Comparison of ENCODE assay signal across 22 mouse cellular contexts in genomic region chr11:23335160-23335559, GRCm38 (mm10). TPM values are rescaled to one million over a fixed set of nuclear protein-coding genes. Genes with fewer than 3 reads are reported as not detected.
DNase-seq lines count a peak whose midpoint lies in the region; ATAC-seq and TF ChIP-seq lines count a peak whose summit lies in the region.
"Had no signal": no experiment of that assay in that cellular context is flagged by ENCODE, and none has a peak within 500 bp of the region (broad histone marks: within the 10 kb centered on the region; RNA-seq: fewer than 3 reads in every experiment).

No protein-coding gene starts in this region.

- peak; percentile 40 for ATAC-seq in granulocyte monocyte progenitor cell, adult 5-6 weeks (replicated peaks; ENCODE audit: poor library complexity, severe bottlenecking)
- ATAC-seq in megakaryocyte progenitor cell, adult 5-6 weeks (replicated peaks; ENCODE audit: poor library complexity), result peak; percentile 48; the same call in 1 of the 2 replicates
- ATAC-seq in stomach, postnatal 0 days (ENCODE audit: low FRiP score, low TSS enrichment), result no peak
- ATAC-seq: CD4-positive, CD25-positive, alpha-beta regulatory T cell, adult 4 months; forebrain, embryonic 13.5 days; forebrain, embryonic 15.5 days; forebrain, postnatal 0 days had no signal

- TF ChIP-seq POLR2A in CH12.LX (IDR thresholded peaks at IDR 0.05; ENCODE audit: low read depth, low read length), result no peak

- H3K4me2 ChIP-seq in CH12.LX (ENCODE audit: insufficient read depth, low read depth, poor library complexity, severe bottlenecking), result no peak overlapping the region
- no peak overlapping the region for H3K4me2 ChIP-seq in stomach, postnatal 0 days (replicated peaks; ENCODE audit: low read depth)
- H3K4me2 ChIP-seq: embryonic facial prominence, embryonic 12.5 days; forebrain, embryonic 13.5 days; forebrain, embryonic 15.5 days had no signal

- H3K27me3 ChIP-seq in CH12.LX (replicated peaks), result no peaks in the 10 kb centered on the region
- no peaks in the 10 kb centered on the region for H3K27me3 ChIP-seq in stomach, postnatal 0 days (ENCODE audit: control insufficient read depth, insufficient read depth, low read length)
- H3K27me3 ChIP-seq: embryonic facial prominence, embryonic 12.5 days; forebrain, embryonic 13.5 days; forebrain, embryonic 15.5 days had no signal

- H3K4me1 ChIP-seq in CH12.LX (ENCODE audit: control insufficient read depth in 1 of 2, insufficient read depth in 2 of 2), result peaks cover 8 to 28% of the 10 kb centered on the region in 2 experiments; a peak in 3 of 4 replicates
- H3K4me1 ChIP-seq in stomach, postnatal 0 days (replicated peaks; ENCODE audit: control insufficient read depth, insufficient read depth), result no peaks in the 10 kb centered on the region
- H3K4me1 ChIP-seq: embryonic facial prominence, embryonic 10.5 days; embryonic facial prominence, embryonic 12.5 days; forebrain, embryonic 13.5 days; forebrain, embryonic 15.5 days had no signal

- no peaks in the 10 kb centered on the region for H3K9me3 ChIP-seq in CH12.LX (replicated peaks; ENCODE audit: low read length)
- H3K9me3 ChIP-seq in stomach, postnatal 0 days (ENCODE audit: control insufficient read depth, low read length), result no peaks in the 10 kb centered on the region
- H3K9me3 ChIP-seq: embryonic facial prominence, embryonic 10.5 days; embryonic facial prominence, embryonic 12.5 days; forebrain, embryonic 13.5 days; forebrain, embryonic 15.5 days had no signal

- peaks cover 18% of the 10 kb centered on the region for H3K79me2 ChIP-seq in CH12.LX (replicated peaks; ENCODE audit: control insufficient read depth, extremely low read depth, insufficient read depth, poor library complexity, severe bottlenecking)

- TF ChIP-seq CTCF in CH12.LX (conservative IDR thresholded peaks at IDR 0.05 in 1 of 2, IDR thresholded peaks at IDR 0.05 in 1 of 2; ENCODE audit: low read depth in 2 of 2, low read length in 2 of 2), result no peak
- TF ChIP-seq CTCF in stomach, postnatal 0 days (IDR thresholded peaks at IDR 0.05; ENCODE audit: low read depth), result no peak

- no peak overlapping the region for H3K27ac ChIP-seq in CH12.LX (ENCODE audit: insufficient read depth, low read depth)
- H3K27ac ChIP-seq in stomach, postnatal 0 days (replicated peaks), result no peak overlapping the region
- H3K27ac ChIP-seq: embryonic facial prominence, embryonic 10.5 days; embryonic facial prominence, embryonic 12.5 days; forebrain, embryonic 13.5 days; forebrain, embryonic 15.5 days had no signal

- H3K36me3 ChIP-seq in CH12.LX (replicated peaks in 1 of 2; ENCODE audit: control insufficient read depth in 1 of 2, insufficient read depth in 1 of 2, low read length in 1 of 2), result peaks cover 10 to 64% of the 10 kb centered on the region in 2 experiments
- peaks cover 4% of the 10 kb centered on the region; the same call in 1 of the 2 replicates for H3K36me3 ChIP-seq in stomach, postnatal 0 days (ENCODE audit: control insufficient read depth, insufficient read depth, low read length)
- H3K36me3 ChIP-seq: forebrain, embryonic 15.5 days had no signal

- dilution Hi-C loops in CH12.LX (cut with MboI; ENCODE audit: extremely low pct_ligation_motif_present, extremely low pct_unique_long_range_greater_than_20kb, low sequenced_read_pairs), result no loop called here

- H3K4me3 ChIP-seq in CH12.LX (replicated peaks in 1 of 3; ENCODE audit: low read depth in 2 of 3, low read length in 2 of 3, poor library complexity in 1 of 3), result no peak overlapping the region
- H3K4me3 ChIP-seq in stomach, postnatal 0 days (ENCODE audit: low read depth, low read length), result no peak overlapping the region
- H3K4me3 ChIP-seq: embryonic facial prominence, embryonic 10.5 days; embryonic facial prominence, embryonic 12.5 days; forebrain, embryonic 13.5 days; forebrain, embryonic 15.5 days had no signal

- WGBS in stomach, postnatal 0 days, result 57% methylated on average over 1 of the region's 1 CpGs

- peak; percentile 59 for DNase-seq in CH12.LX (ENCODE audit: extremely low read depth)
- DNase-seq in right cerebral cortex, adult 2 months (ENCODE audit: low spot score in 2 of 2), result no peak
- DNase-seq in adrenal gland, postnatal 4 days (ENCODE audit: low spot score in 2 of 2), result no peak
- DNase-seq in stomach, postnatal 0 days (ENCODE audit: low spot score), result no peak
- no peak for DNase-seq in cerebellum, adult 9-10 months
- DNase-seq: adrenal gland, adult 2 months; adrenal gland, postnatal 10 days; adrenal gland, postnatal 25 days; B cell, adult 2 months; cerebellum, adult 11-12 months; cerebellum, adult 2 months; cerebellum, adult 9-11 months; cerebellum, postnatal 14 days; cerebellum, postnatal 36 days; forebrain, postnatal 0 days had no signal

- TF ChIP-seq EP300 in CH12.LX (IDR thresholded peaks at IDR 0.05; ENCODE audit: low read length), result peak; percentile 75
- no peak for TF ChIP-seq EP300 in stomach, postnatal 0 days (optimal IDR thresholded peaks at IDR 0.05)

- H3K9ac ChIP-seq in CH12.LX (ENCODE audit: insufficient read depth, low read depth), result no peak overlapping the region
- H3K9ac ChIP-seq in stomach, postnatal 0 days (ENCODE audit: low read length), result no peak overlapping the region
- H3K9ac ChIP-seq: embryonic facial prominence, embryonic 12.5 days; forebrain, embryonic 13.5 days; forebrain, embryonic 15.5 days; forebrain, postnatal 0 days had no signal

- no peak for TF ChIP-seq RAD21 in CH12.LX (IDR thresholded peaks at IDR 0.05; ENCODE audit: low read depth, low read length)

- in situ Hi-C loops in CH12.LX (cut with MboI; ENCODE audit: low pct_ligation_motif_present, low pct_unique_long_range_greater_than_20kb, low sequenced_read_pairs), result no loop called here

TF ChIP-seq in CH12.LX, 34 proteins besides CTCF, POLR2A, EP300 and RAD21:
- TF ChIP-seq NRF1 (IDR thresholded peaks at IDR 0.05; ENCODE audit: low read depth, low read length) (no peak), POLR2AphosphoS2 (IDR thresholded peaks at IDR 0.05; ENCODE audit: low read depth, low read length) (no peak), JUND (conservative IDR thresholded peaks at IDR 0.05; ENCODE audit: low read depth, low read length) (peak; percentile 35; the same call in 1 of the 2 replicates), USF2 (conservative IDR thresholded peaks at IDR 0.05; ENCODE audit: low read depth, low read length) (no peak), UBTF (IDR thresholded peaks at IDR 0.05; ENCODE audit: low read depth, low read length) (no peak), MYC (IDR thresholded peaks at IDR 0.05; ENCODE audit: low read depth, low read length) (no peak), CHD1 (IDR thresholded peaks at IDR 0.05; ENCODE audit: low read depth, low read length) (no peak), ZC3H11A (IDR thresholded peaks at IDR 0.05; ENCODE audit: low read depth, low read length) (no peak), MEF2A (IDR thresholded peaks at IDR 0.05; ENCODE audit: borderline replicate concordance, low read depth, low read length) (peak; percentile 76), RCOR1 (conservative IDR thresholded peaks at IDR 0.05; ENCODE audit: low read depth, low read length) (no peak), IRF4 (IDR thresholded peaks at IDR 0.05; ENCODE audit: low read depth, low read length) (peak; percentile 70), ZMIZ1 (IDR thresholded peaks at IDR 0.05; ENCODE audit: low read depth, low read length) (no peak), USF1 (IDR thresholded peaks at IDR 0.05; ENCODE audit: low read depth, low read length) (no peak), NELFE (IDR thresholded peaks at IDR 0.05; ENCODE audit: low read depth, low read length) (no peak), ETS1 (conservative IDR thresholded peaks at IDR 0.05; ENCODE audit: low read depth, low read length) (no peak)

RNA-seq across cellular contexts. Expression of gene Usp34, which starts 28.5 kb away (rescaled TPM):
- total RNA-seq in CH12.LX (2012; rRNA removed) (45.4 and 47.5 TPM in 2 replicates), CH12.LX (2014; rRNA removed) (87.2 and 92.5 TPM in 2 replicates)
- polyA plus RNA-seq in CH12.LX (2012; ENCODE audit: insufficient read length, low read depth), result 57.4 and 65.4 TPM in 2 replicates
- 59.9 and 62.7 TPM in 2 replicates for total RNA-seq in granulocyte monocyte progenitor cell, adult 5-6 weeks (2014; fragmentation: Nextera tagmentation)
- total RNA-seq in granulocyte monocyte progenitor cell, adult 5-6 weeks (2017), result 46.4 and 50.7 TPM in 2 replicates
- 62.5 and 67.2 TPM in 2 replicates for total RNA-seq in megakaryocyte progenitor cell, adult 5-6 weeks (2015)
- 34.1 and 48.3 TPM in 2 replicates for total RNA-seq in megakaryocyte progenitor cell, adult 5-6 weeks (2017)
- total RNA-seq in adrenal gland, postnatal 4 days (2021), result 10 to 100 TPM; 59.1 to 72.1 TPM
- polyA plus RNA-seq in stomach, postnatal 0 days (2015; fragmentation: Nextera tagmentation; extraction: Ambion mirVana), result 11.8 and 12.8 TPM in 2 replicates
